Mouse (Mus musculus) CH12.LX (cell line): ENCODE data around the gene Map4k3. TPM values are rescaled to one million over a fixed set of nuclear protein-coding genes. Genes with fewer than 3 reads are reported as not detected.

ENCODE experiments used
- DNase-seq: peaks from one replicate; pipeline ENCODE4 v3.0.0-alpha.2; 2013; ENCODE audit errors: extremely low read depth
- H3K27ac ChIP-seq: 2 replicates; pipeline ENCODE4 v1.5.1; 2012; ENCODE audit warnings: low read depth, mild to moderate bottlenecking, control low read depth, moderate library complexity; ENCODE audit not compliant: insufficient read depth
- H3K27me3 ChIP-seq: replicated peaks from 2 replicates; pipeline ENCODE3; 2012; ENCODE audit warnings: inconsistent platforms
- H3K36me3 ChIP-seq, 2 experiments: replicated peaks in 1 of 2; 2 replicates each; pipeline versions ENCODE3 to v1.6.1; 2012; ENCODE audit warnings: inconsistent platforms in 1 of 2, low read length in 1 of 2, mild to moderate bottlenecking in 1 of 2, mixed read lengths in 1 of 2, moderate library complexity in 1 of 2; ENCODE audit not compliant: control insufficient read depth in 1 of 2, insufficient read depth in 1 of 2
- H3K4me1 ChIP-seq, 2 experiments: 2 replicates each; pipeline ENCODE4 v1.6.1; 2012; ENCODE audit warnings: inconsistent platforms in 1 of 2, moderate library complexity in 1 of 2; ENCODE audit not compliant: insufficient read depth in 2 of 2, control insufficient read depth in 1 of 2
- H3K4me2 ChIP-seq: 2 replicates; pipeline ENCODE4 v1.6.1; 2012; ENCODE audit warnings: low read depth, mild to moderate bottlenecking, control low read depth; ENCODE audit not compliant: poor library complexity, insufficient read depth, severe bottlenecking
- H3K4me3 ChIP-seq, 3 experiments: fragments of 150-350 bp in 1 of 3; sonication (generic) in 1 of 3; replicated peaks in 1 of 3; 2 replicates each; pipeline versions ENCODE3 to v1.5.1; 2011 to 2012; ENCODE audit warnings: low read depth in 2 of 3, low read length in 2 of 3, mild to moderate bottlenecking in 2 of 3, moderate library complexity in 2 of 3, control low read depth in 1 of 3, improper control_type of control experiment in 1 of 3, inconsistent platforms in 1 of 3, mixed read lengths in 1 of 3; ENCODE audit not compliant: poor library complexity in 1 of 3
- H3K79me2 ChIP-seq: replicated peaks from 2 replicates; pipeline ENCODE4 v1.6.1; 2012; ENCODE audit warnings: mild to moderate bottlenecking, moderate library complexity; ENCODE audit not compliant: control insufficient read depth, poor library complexity, insufficient read depth, severe bottlenecking; ENCODE audit errors: extremely low read depth
- H3K9ac ChIP-seq: 2 replicates; pipeline ENCODE4 v1.6.1; 2012; ENCODE audit warnings: low read depth, mild to moderate bottlenecking, control low read depth, moderate library complexity; ENCODE audit not compliant: insufficient read depth
- H3K9me3 ChIP-seq: replicated peaks from 2 replicates; pipeline ENCODE3; 2012; ENCODE audit warnings: low read length, inconsistent platforms, mixed read lengths
- BHLHE40 ChIP-seq: IDR thresholded peaks from 2 replicates; pipeline ENCODE4 v1.6.1; 2011; ENCODE audit warnings: mild to moderate bottlenecking, low read depth, low read length, improper control_type of control experiment
- CHD2 ChIP-seq: IDR thresholded peaks from 2 replicates; pipeline ENCODE4 v1.6.1; 2011; ENCODE audit warnings: low read length, improper control_type of control experiment
- CTCF ChIP-seq, 2 experiments: IDR thresholded peaks in 1 of 2; conservative IDR thresholded peaks in 1 of 2; 2 replicates each; pipeline ENCODE4 v1.5.1; 2011 to 2012; ENCODE audit warnings: low read depth in 2 of 2, low read length in 2 of 2, improper control_type of control experiment in 1 of 2, inconsistent platforms in 1 of 2, mild to moderate bottlenecking in 1 of 2, moderate library complexity in 1 of 2
- ELF1 ChIP-seq: IDR thresholded peaks from 2 replicates; pipeline ENCODE4 v1.6.1; 2014; ENCODE audit warnings: low read depth, mild to moderate bottlenecking, inconsistent platforms, low read length, improper control_type of control experiment
- EP300 ChIP-seq: IDR thresholded peaks from 2 replicates; pipeline ENCODE4 v1.6.1; 2011; ENCODE audit warnings: low read length, improper control_type of control experiment
- ETS1 ChIP-seq: conservative IDR thresholded peaks from 2 replicates; pipeline ENCODE4 v1.6.1; 2012; ENCODE audit warnings: low read depth, mild to moderate bottlenecking, inconsistent platforms, low read length, improper control_type of control experiment, moderate library complexity
- GABPA ChIP-seq: IDR thresholded peaks from 2 replicates; pipeline ENCODE4 v1.6.1; 2012; ENCODE audit warnings: low read depth, low read length, improper control_type of control experiment, inconsistent platforms; ENCODE audit not compliant: insufficient replicate concordance
- IRF4 ChIP-seq: IDR thresholded peaks from 2 replicates; pipeline ENCODE4 v1.6.1; 2014; ENCODE audit warnings: low read depth, mild to moderate bottlenecking, inconsistent platforms, low read length, improper control_type of control experiment
- KAT2A ChIP-seq: IDR thresholded peaks from 2 replicates; pipeline ENCODE4 v1.6.1; 2012; ENCODE audit warnings: low read length, improper control_type of control experiment, inconsistent platforms; ENCODE audit not compliant: insufficient replicate concordance
- MAX ChIP-seq: IDR thresholded peaks from 2 replicates; pipeline ENCODE4 v1.6.1; 2011; ENCODE audit warnings: low read length, improper control_type of control experiment
- MXI1 ChIP-seq: IDR thresholded peaks from 2 replicates; pipeline ENCODE4 v1.6.1; 2011; ENCODE audit warnings: mild to moderate bottlenecking, low read depth, low read length, improper control_type of control experiment
- NELFE ChIP-seq: IDR thresholded peaks from 2 replicates; pipeline ENCODE4 v1.6.1; 2011; ENCODE audit warnings: low read depth, low read length, improper control_type of control experiment
- POLR2A ChIP-seq: IDR thresholded peaks from 2 replicates; pipeline ENCODE4 v1.6.1; 2011; ENCODE audit warnings: low read depth, mild to moderate bottlenecking, improper control_type of control experiment, low read length
- POLR2AphosphoS2 ChIP-seq: IDR thresholded peaks from 2 replicates; pipeline ENCODE4 v1.6.1; 2011; ENCODE audit warnings: low read depth, low read length, improper control_type of control experiment
- RAD21 ChIP-seq: IDR thresholded peaks from 2 replicates; pipeline ENCODE4 v1.6.1; 2011; ENCODE audit warnings: low read depth, mild to moderate bottlenecking, low read length, improper control_type of control experiment, moderate library complexity
- RCOR1 ChIP-seq: conservative IDR thresholded peaks from 2 replicates; pipeline ENCODE4 v1.6.1; 2012; ENCODE audit warnings: low read depth, mild to moderate bottlenecking, inconsistent platforms, low read length, improper control_type of control experiment
- SMC3 ChIP-seq: IDR thresholded peaks from 2 replicates; pipeline ENCODE4 v1.6.1; 2011; ENCODE audit warnings: low read depth, low read length, improper control_type of control experiment
- TBP ChIP-seq: conservative IDR thresholded peaks from 2 replicates; pipeline ENCODE4 v1.6.1; 2011; ENCODE audit warnings: low read depth, low read length, improper control_type of control experiment
- USF2 ChIP-seq: conservative IDR thresholded peaks from 2 replicates; pipeline ENCODE4 v1.6.1; 2011; ENCODE audit warnings: low read depth, low read length, improper control_type of control experiment
- ZKSCAN1 ChIP-seq: IDR thresholded peaks from 2 replicates; pipeline ENCODE4 v1.6.1; 2012; ENCODE audit warnings: low read depth, inconsistent platforms, low read length, improper control_type of control experiment, borderline replicate concordance
- ZMIZ1 ChIP-seq: IDR thresholded peaks from 2 replicates; pipeline ENCODE4 v1.6.1; 2012; ENCODE audit warnings: low read depth, mild to moderate bottlenecking, inconsistent platforms, low read length, improper control_type of control experiment
- ZNF384 ChIP-seq: IDR thresholded peaks from 2 replicates; pipeline ENCODE4 v1.6.1; 2012; ENCODE audit warnings: low read depth, low read length, improper control_type of control experiment, inconsistent platforms
- dilution Hi-C: fragments of 300-500 bp; cut with MboI; formaldehyde crosslinking; loops from 2 replicates; pipeline ENCODE4 v1.14.3; 2020; ENCODE audit warnings: low sequenced_read_pairs; ENCODE audit not compliant: extremely low pct_unique_long_range_greater_than_20kb, extremely low pct_ligation_motif_present
- in situ Hi-C: fragments of 300-500 bp; cut with MboI; formaldehyde crosslinking; loops from 3 replicates; pipeline ENCODE4 v1.14.3; 2019; ENCODE audit warnings: low sequenced_read_pairs, low pct_ligation_motif_present, low pct_unique_long_range_greater_than_20kb, mixed read lengths
- polyA plus RNA-seq: library from polyadenylated mRNA; unstranded; fragments of >175 nt; gene quantifications from 2 replicates; pipeline ENCODE4 v1.2.1, GENCODE M21; 2012; ENCODE audit warnings: low read depth; ENCODE audit not compliant: insufficient read length
- total RNA-seq, 2 experiments: library from RNA; depleted of rRNA; stranded (reverse); fragments of 300-350 nt in 1 of 2; fragments of >200 nt in 1 of 2; gene quantifications; 2 replicates each; pipeline ENCODE4 v1.2.3; 2012 to 2014

The Map4k3 gene
- total and polyA plus RNA-seq, 3 experiments: 2.7 to 4.3 (median 3.2) TPM

- dilution Hi-C loops: no loop called here
- H3K4me1 ChIP-seq: peaks cover 4 to 30% of the 10 kb centered on the region in 2 experiments; a peak in 2 of 4 replicates
- no peaks in the 10 kb centered on the region for H3K9me3 ChIP-seq
- no peak for TF ChIP-seq CHD2
- TF ChIP-seq CTCF (conservative IDR thresholded peaks at IDR 0.05 in 1 of 2, IDR thresholded peaks at IDR 0.05 in 1 of 2; ENCODE audit: low read depth in 2 of 2, low read length in 2 of 2): no peak
- no peak for TF ChIP-seq MAX
- no peak for TF ChIP-seq RCOR1
- TF ChIP-seq ETS1: no peak
- TF ChIP-seq POLR2AphosphoS2: no peak
- no peak for TF ChIP-seq USF2
- TF ChIP-seq KAT2A: no peak
- TF ChIP-seq, all 38 proteins: peak for 0
- peaks cover 0 to 11% of the 10 kb centered on the region in 2 experiments for H3K36me3 ChIP-seq
- in situ Hi-C loops: no loop called here
- H3K4me3 ChIP-seq: no peak overlapping the region
- H3K79me2 ChIP-seq: no peaks in the 10 kb centered on the region; the same call in 1 of the 2 replicates
- DNase-seq: no peak
- no peaks in the 10 kb centered on the region for H3K27me3 ChIP-seq
- no peak overlapping the region for H3K27ac ChIP-seq
- no peak overlapping the region for H3K4me2 ChIP-seq
- H3K9ac ChIP-seq: no peak overlapping the region
Observed at GRCm38 (mm10) chr17:80721670-80722069, 6.6 kb downstream of the Map4k3 start.

- dilution Hi-C loops (no loop called here), in situ Hi-C loops (no loop called here)
- no peak overlapping the region for H3K4me2 ChIP-seq
- TF ChIP-seq EP300 (peak; percentile 46; the same call in 1 of the 2 replicates), ZMIZ1 (no peak), GABPA (no peak), IRF4 (peak; percentile 75)
- peaks cover 0 to 24% of the 10 kb centered on the region in 2 experiments; a peak in 2 of 4 replicates for H3K4me1 ChIP-seq
- DNase-seq: no peak
- no peaks in the 10 kb centered on the region for H3K9me3 ChIP-seq
- H3K4me3 ChIP-seq: no peak overlapping the region
- H3K27me3 ChIP-seq: no peaks in the 10 kb centered on the region
- no peaks in the 10 kb centered on the region for H3K79me2 ChIP-seq
- H3K36me3 ChIP-seq: peaks cover 0 to 7% of the 10 kb centered on the region in 2 experiments
- no peak overlapping the region for H3K27ac ChIP-seq
- no peak overlapping the region for H3K9ac ChIP-seq
Observed at GRCm38 (mm10) chr17:80719309-80719708, 9.0 kb downstream of the Map4k3 start.

- no peak for DNase-seq
- H3K36me3 ChIP-seq: peaks cover 0 to 6% of the 10 kb centered on the region in 2 experiments
- no peak for TF ChIP-seq NELFE
- TF ChIP-seq POLR2A: no peak
- no peak for TF ChIP-seq TBP
- TF ChIP-seq BHLHE40: no peak
- TF ChIP-seq ZNF384: no peak
- no peak for TF ChIP-seq MXI1
- no peak for TF ChIP-seq RAD21
- TF ChIP-seq ZKSCAN1: no peak
- no peak for TF ChIP-seq CTCF (conservative IDR thresholded peaks at IDR 0.05 in 1 of 2, IDR thresholded peaks at IDR 0.05 in 1 of 2; ENCODE audit: low read depth in 2 of 2, low read length in 2 of 2)
- no peak for TF ChIP-seq ELF1
- TF ChIP-seq USF2: no peak
- TF ChIP-seq ETS1: no peak
- TF ChIP-seq GABPA: no peak
- no peak for TF ChIP-seq SMC3
- TF ChIP-seq, all 38 proteins: peak for 0
- H3K79me2 ChIP-seq: no peaks in the 10 kb centered on the region
- no peaks in the 10 kb centered on the region for H3K9me3 ChIP-seq
- no peak overlapping the region for H3K4me3 ChIP-seq
- dilution Hi-C loops (no loop called here), in situ Hi-C loops (no loop called here)
- no peaks in the 10 kb centered on the region for H3K27me3 ChIP-seq
- H3K9ac ChIP-seq: no peak overlapping the region
- peaks cover 0 to 24% of the 10 kb centered on the region in 2 experiments; a peak in 2 of 4 replicates for H3K4me1 ChIP-seq
- no peak overlapping the region for H3K27ac ChIP-seq
- no peak overlapping the region for H3K4me2 ChIP-seq
Observed at GRCm38 (mm10) chr17:80718243-80718642, 10.0 kb downstream of the Map4k3 start.
